Mouse (Mus musculus) lung, embryonic 15.5 days (tissue): ENCODE results near the gene Tet3. TPM values are rescaled to one million over a fixed set of nuclear protein-coding genes. Genes with fewer than 3 reads are reported as not detected.
A peak's percentile ranks its signal among the peaks of the same experiment; 100 is the strongest.

Experiments used
- ATAC-seq: fragments of 200-750 bp; cut with Nextera tagmentation; 2 replicates; pipeline ENCODE4 v1.8.0; 2017; ENCODE audit warnings: moderate number of reproducible peaks, borderline replicate concordance; ENCODE audit not compliant: low FRiP score, low TSS enrichment; ENCODE audit errors: extremely low read depth
- H3K27ac ChIP-seq: fragments of 300-500 bp; sonication (generic); 2 replicates; pipeline ENCODE4 v1.5.1; 2015; ENCODE audit warnings: moderate library complexity, mild to moderate bottlenecking, inconsistent platforms
- H3K27me3 ChIP-seq: fragments of 300-500 bp; sonication (generic); 2 replicates; pipeline ENCODE4 v1.6.1; 2015; ENCODE audit warnings: inconsistent platforms
- H3K36me3 ChIP-seq: fragments of 300-500 bp; sonication (generic); 2 replicates; pipeline ENCODE4 v1.6.1; 2015; ENCODE audit warnings: inconsistent platforms
- H3K4me1 ChIP-seq: fragments of 300-500 bp; sonication (generic); 2 replicates; pipeline ENCODE4 v1.6.1; 2015; ENCODE audit warnings: inconsistent platforms
- H3K4me2 ChIP-seq: fragments of 300-500 bp; sonication (generic); 2 replicates; pipeline ENCODE4 v1.6.1; 2015; ENCODE audit warnings: inconsistent platforms, mild to moderate bottlenecking, moderate library complexity
- H3K4me3 ChIP-seq: fragments of 300-500 bp; sonication (generic); 2 replicates; pipeline ENCODE4 v1.5.1; 2015; ENCODE audit warnings: mild to moderate bottlenecking, inconsistent platforms
- H3K9ac ChIP-seq: fragments of 300-500 bp; sonication (generic); 2 replicates; pipeline ENCODE4 v1.6.1; 2015; ENCODE audit warnings: inconsistent platforms
- H3K9me3 ChIP-seq: fragments of 300-500 bp; sonication (generic); 2 replicates; pipeline ENCODE4 v1.6.1; 2016; ENCODE audit warnings: inconsistent platforms
- WGBS: fragments of 180-500 bp; shearing (Covaris S2); methylation state at CpG from one replicate; pipeline ENCODE4 v1.1.7; 2015; 5-methylcytosine and 5-hydroxymethylcytosine counted together
- polyA plus RNA-seq: library from polyadenylated mRNA; unstranded; fragments of >200 nt; fragmentation: Nextera tagmentation; extraction: Ambion mirVana; gene quantifications from 2 replicates; pipeline ENCODE4 v1.2.1, GENCODE M21; 2015

Gene Tet3
- polyA plus RNA-seq, 1 experiment from 2014 or later, result 37.1 TPM

DNA sequence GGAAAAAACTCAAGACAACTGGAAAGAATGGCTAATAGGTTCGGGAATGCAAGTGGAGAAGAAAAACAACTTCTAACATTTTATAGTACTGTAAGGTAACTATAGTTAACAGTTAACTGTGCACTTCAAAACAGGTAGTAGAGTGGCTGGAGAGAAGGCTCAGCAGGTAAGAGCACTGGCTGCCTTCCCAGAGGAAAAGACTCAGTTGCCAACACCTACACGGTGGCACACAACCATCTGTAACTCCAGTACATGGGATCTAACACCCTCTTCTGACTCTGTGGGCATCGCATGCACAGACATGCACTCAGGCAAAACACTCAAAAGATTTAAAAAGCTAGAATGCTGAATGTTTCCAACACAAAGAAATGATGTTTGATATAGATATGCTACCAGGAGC lies 39.4 kb downstream of the Tet3 start:
- no peaks in the 10 kb centered on the region for H3K27me3 ChIP-seq
- H3K4me3 ChIP-seq, result no peak overlapping the region
- no peak overlapping the region for H3K9ac ChIP-seq
- H3K4me1 ChIP-seq, result peaks cover 50% of the 10 kb centered on the region
- peaks cover 5% of the 10 kb centered on the region; the same call in 1 of the 2 replicates for H3K36me3 ChIP-seq
- H3K4me2 ChIP-seq, result no peak overlapping the region
- ATAC-seq, result no peak
- H3K27ac ChIP-seq, result no peak overlapping the region
- H3K9me3 ChIP-seq, result no peaks in the 10 kb centered on the region
- 78% methylated on average over 3 of the region's 3 CpGs for WGBS

- peaks cover 4% of the 10 kb centered on the region; the same call in 1 of the 2 replicates for H3K36me3 ChIP-seq
- WGBS, result 76% methylated on average over 3 of the region's 3 CpGs
- H3K4me2 ChIP-seq, result no peak overlapping the region
- H3K9ac ChIP-seq, result no peak overlapping the region
- H3K27me3 ChIP-seq, result no peaks in the 10 kb centered on the region
- H3K4me3 ChIP-seq, result no peak overlapping the region
- no peaks in the 10 kb centered on the region for H3K9me3 ChIP-seq
- ATAC-seq, result no peak
- peaks cover 51% of the 10 kb centered on the region for H3K4me1 ChIP-seq
- H3K27ac ChIP-seq, result 0 out of 2 replicates have a peak overlapping the region, but pooled peaks have one; percentile 56
These were observed 41.4 kb downstream of the Tet3 start for GRCm38 (mm10) chr6:83417531-83417930.

GRCm38 (mm10) chr6:83417104-83417502 lies 41.8 kb downstream of the Tet3 start:
- Histone ChIP-seq H3K4me3 (no peak overlapping the region), H3K27ac (peak overlapping the region; percentile 56; the same call in 1 of the 2 replicates), H3K4me1 (peaks cover 52% of the 10 kb centered on the region), H3K9ac (no peak overlapping the region), H3K9me3 (no peaks in the 10 kb centered on the region), H3K36me3 (peaks cover 4% of the 10 kb centered on the region; the same call in 1 of the 2 replicates), H3K27me3 (no peaks in the 10 kb centered on the region), H3K4me2 (no peak overlapping the region)
- WGBS, result 83% methylated on average over 2 of the region's 2 CpGs
- ATAC-seq, result no peak

GRCm38 (mm10) chr6:83416261-83417103 lies 42.4 kb downstream of the Tet3 start:
- 54% methylated on average over 3 of the region's 3 CpGs for WGBS

GRCm38 (mm10) chr6:83415356-83415940 lies 43.4 kb downstream of the Tet3 start:
- Histone ChIP-seq H3K4me2 (no peak overlapping the region), H3K36me3 (peaks cover 4% of the 10 kb centered on the region; the same call in 1 of the 2 replicates), H3K9ac (no peak overlapping the region), H3K4me3 (no peak overlapping the region), H3K27me3 (no peaks in the 10 kb centered on the region), H3K4me1 (peaks cover 60% of the 10 kb centered on the region), H3K27ac (no peak overlapping the region), H3K9me3 (no peaks in the 10 kb centered on the region)
- 74% methylated on average over 12 of the region's 12 CpGs for WGBS
- ATAC-seq, result no peak

More at GRCm38 (mm10) chr6:83416261-83417103, 42.4 kb downstream of the Tet3 start:
- Histone ChIP-seq H3K4me1 (peaks cover 52% of the 10 kb centered on the region), H3K4me2 (0 out of 2 replicates have a peak overlapping the region, but pooled peaks have one; percentile 4), H3K27me3 (no peaks in the 10 kb centered on the region), H3K4me3 (no peak overlapping the region), H3K36me3 (peaks cover 4% of the 10 kb centered on the region; the same call in 1 of the 2 replicates), H3K9ac (no peak overlapping the region), H3K27ac (peak overlapping the region; percentile 56), H3K9me3 (no peaks in the 10 kb centered on the region)
- 0 out of 2 replicates have a peak, but pooled peaks have one; percentile 70 for ATAC-seq

DNA sequence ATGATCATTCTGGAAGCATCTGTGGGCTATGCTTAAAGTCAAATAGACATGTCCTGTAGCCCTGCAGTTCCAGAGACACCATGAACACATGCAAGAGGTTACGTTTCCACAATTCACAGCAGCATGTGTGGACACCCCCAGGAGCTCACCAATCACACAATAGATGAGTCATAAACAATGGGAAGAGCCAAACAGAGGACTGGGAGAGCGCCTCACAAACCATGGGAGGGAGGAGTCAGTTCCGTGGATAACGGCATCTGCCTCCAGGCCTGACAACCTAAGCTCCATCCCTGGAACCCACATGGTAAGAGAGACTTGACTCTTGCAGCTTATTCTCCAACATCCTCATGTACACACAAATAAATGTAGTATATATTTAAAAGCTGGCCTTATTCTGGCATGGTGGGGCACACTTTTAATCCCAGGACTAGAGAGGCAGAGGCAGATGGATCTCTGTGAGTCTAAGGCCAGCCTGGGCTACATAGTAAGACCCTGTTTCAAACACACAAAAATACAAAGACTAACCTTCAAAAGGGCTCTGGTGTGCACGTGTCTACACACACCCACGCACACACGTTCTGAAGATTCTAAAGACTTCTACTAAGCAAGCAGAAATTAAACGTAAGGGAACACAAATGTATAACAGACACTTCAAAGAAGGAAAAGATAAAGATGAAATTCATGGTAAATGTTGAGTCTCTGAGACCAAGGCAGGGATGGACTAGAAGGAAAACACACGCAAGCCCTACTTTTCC lies 44.1 kb downstream of the Tet3 start:
- Histone ChIP-seq H3K27me3 (no peaks in the 10 kb centered on the region), H3K27ac (no peak overlapping the region), H3K36me3 (peaks cover 4% of the 10 kb centered on the region; the same call in 1 of the 2 replicates), H3K4me1 (peaks cover 67% of the 10 kb centered on the region), H3K9ac (no peak overlapping the region), H3K9me3 (no peaks in the 10 kb centered on the region), H3K4me2 (no peak overlapping the region), H3K4me3 (no peak overlapping the region)
- WGBS, result 82% methylated on average over 9 of the region's 9 CpGs
- no peak for ATAC-seq

- no peak overlapping the region for H3K9ac ChIP-seq
- peaks cover 4% of the 10 kb centered on the region; the same call in 1 of the 2 replicates for H3K36me3 ChIP-seq
- no peak overlapping the region for H3K4me2 ChIP-seq
- no peak overlapping the region for H3K4me3 ChIP-seq
- no peaks in the 10 kb centered on the region for H3K27me3 ChIP-seq
- no peak overlapping the region for H3K27ac ChIP-seq
- no peak for ATAC-seq
- H3K9me3 ChIP-seq, result no peaks in the 10 kb centered on the region
- WGBS, result 63% methylated on average over 1 of the region's 1 CpGs
- peaks cover 75% of the 10 kb centered on the region for H3K4me1 ChIP-seq
These were observed 45.2 kb downstream of the Tet3 start for GRCm38 (mm10) chr6:83413686-83414085.

- Histone ChIP-seq H3K27me3 (no peaks in the 10 kb centered on the region), H3K27ac (no peak overlapping the region), H3K4me2 (no peak overlapping the region), H3K4me3 (no peak overlapping the region), H3K4me1 (peaks cover 77% of the 10 kb centered on the region), H3K36me3 (peaks cover 4% of the 10 kb centered on the region), H3K9ac (no peak overlapping the region), H3K9me3 (no peaks in the 10 kb centered on the region)
- whole genome bisulfite sequencing, result 42% methylated on average over 5 of the region's 5 CpGs
- ATAC-seq, result no peak; the same call in none of the 2 replicates
These were observed 46.0 kb downstream of the Tet3 start for GRCm38 (mm10) chr6:83412854-83413401.

GRCm38 (mm10) chr6:83412362-83412853 lies 46.5 kb downstream of the Tet3 start:
- Histone ChIP-seq H3K4me1 (peaks cover 73% of the 10 kb centered on the region), H3K9ac (no peak overlapping the region), H3K36me3 (peaks cover 8% of the 10 kb centered on the region), H3K27ac (no peak overlapping the region), H3K4me2 (no peak overlapping the region), H3K4me3 (no peak overlapping the region), H3K27me3 (no peaks in the 10 kb centered on the region), H3K9me3 (no peaks in the 10 kb centered on the region)
- WGBS, result 85% methylated on average over 10 of the region's 10 CpGs
- no peak for ATAC-seq

- Histone ChIP-seq H3K9me3 (no peaks in the 10 kb centered on the region), H3K4me1 (peaks cover 67% of the 10 kb centered on the region), H3K27ac (no peak overlapping the region), H3K4me3 (no peak overlapping the region), H3K9ac (no peak overlapping the region), H3K36me3 (peaks cover 8% of the 10 kb centered on the region), H3K27me3 (no peaks in the 10 kb centered on the region), H3K4me2 (no peak overlapping the region)
- WGBS, result 75% methylated on average over 9 of the region's 9 CpGs
- ATAC-seq, result no peak; the same call in 1 of the 2 replicates
These were observed 47.1 kb downstream of the Tet3 start for GRCm38 (mm10) chr6:83411635-83412361.
